Mouse (Mus musculus): Measurements from ENCODE around the gene Ly6c2. TPM values are rescaled to one million over a fixed set of nuclear protein-coding genes. Genes with fewer than 3 reads are reported as not detected.
"Not testable (repeated sequence)": the region's sequence is repeated elsewhere in the genome, so short reads cannot be mapped to it uniquely, and the experiment has no call there.

Gene Ly6c2
- 1.8 and 2.0 TPM in 2 replicates for polyA plus RNA-seq (2015; fragmentation: Nextera tagmentation; extraction: Ambion mirVana)

DNA sequence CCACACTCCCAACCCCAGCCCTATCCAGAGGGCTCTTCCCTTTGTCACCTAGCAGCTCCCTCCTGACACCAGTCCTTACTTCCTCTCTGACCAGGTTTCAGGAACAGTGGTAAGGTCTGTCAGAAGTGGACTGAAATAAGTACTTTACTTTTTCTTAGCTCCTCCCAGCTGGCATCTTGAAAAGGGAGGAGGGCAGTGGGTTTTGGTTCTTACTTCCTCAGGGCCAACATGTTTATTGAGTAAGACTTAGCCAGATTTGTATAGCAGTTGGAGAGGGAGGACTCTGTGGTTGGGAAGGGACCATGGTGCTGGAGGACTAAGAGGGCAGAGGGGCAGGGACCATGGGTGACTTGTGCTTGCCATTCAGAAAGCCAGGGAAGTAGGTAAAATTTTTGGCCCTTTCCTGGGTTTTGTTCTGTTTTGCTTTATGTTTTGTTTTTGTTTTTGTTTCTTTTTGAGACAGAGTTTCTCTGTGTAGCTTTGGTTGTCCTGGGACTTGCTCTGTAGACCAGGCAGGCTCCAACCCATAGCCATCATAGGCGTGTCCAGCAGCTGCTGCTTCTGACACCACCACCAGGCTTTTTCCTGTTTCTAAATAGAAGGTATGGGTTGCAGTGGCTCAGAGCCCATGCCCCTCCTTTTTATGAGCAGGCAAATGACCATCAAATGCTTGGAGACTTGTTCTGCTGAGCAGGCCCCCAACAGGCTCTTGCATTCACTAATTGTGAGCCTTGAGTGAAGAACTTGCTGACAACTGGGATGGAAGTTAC lies at the start of gene Ly6c2:
Gene Ly6c2 (minus strand): TSS at position 110 of the 770 bp plus-strand sequence.
- H3K27ac ChIP-seq; H3K27me3 ChIP-seq (replicated peaks); H3K36me3 ChIP-seq; H3K4me1 ChIP-seq (replicated peaks); H3K4me3 ChIP-seq (replicated peaks); H3K9ac ChIP-seq; H3K9me3 ChIP-seq; ATAC-seq; H3K4me2 ChIP-seq (replicated peaks): not testable (repeated sequence)
- WGBS = 78% methylated on average over 1 of the region's 1 CpGs

GRCm38 (mm10) chr15:75157646-75158045 lies 45.9 kb upstream of the Ly6c2 start:
- no peaks in the 10 kb centered on the region for H3K27me3 ChIP-seq (replicated peaks)
- no peak overlapping the region for H3K9ac ChIP-seq
- H3K27ac ChIP-seq = no peak overlapping the region
- H3K4me1 ChIP-seq (replicated peaks) = no peaks in the 10 kb centered on the region
- ATAC-seq = no peak
- no peaks in the 10 kb centered on the region for H3K36me3 ChIP-seq
- H3K4me3 ChIP-seq (replicated peaks) = no peak overlapping the region
- no peaks in the 10 kb centered on the region; the same call in 1 of the 2 replicates for H3K9me3 ChIP-seq
- no peak overlapping the region for H3K4me2 ChIP-seq (replicated peaks)
- 55% methylated on average over 1 of the region's 1 CpGs for WGBS

- H3K4me2 ChIP-seq (replicated peaks) = no peak within 1 kb of the TSS
- no peak within 1 kb of the TSS for H3K4me3 ChIP-seq (replicated peaks)
- no peaks in the 10 kb centered on the region for H3K4me1 ChIP-seq (replicated peaks)
- H3K27me3 ChIP-seq (replicated peaks) = no peaks in the 10 kb centered on the region
- H3K27ac ChIP-seq = no peak within 1 kb of the TSS
- no peaks in the 10 kb centered on the region; the same call in 1 of the 2 replicates for H3K9me3 ChIP-seq
- H3K9ac ChIP-seq = no peak within 1 kb of the TSS
- no peak for ATAC-seq
- 93% methylated on average over 1 of the region's 1 CpGs for WGBS
- no peaks in the 10 kb centered on the region for H3K36me3 ChIP-seq
Measured at GRCm38 (mm10) chr15:75154940-75155339, 43.2 kb upstream of the Ly6c2 start, which contains the start of gene Ly6g. Ly6g (plus strand) TSS chr15:75155240.

GRCm38 (mm10) chr15:75153087-75153486 lies 41.3 kb upstream of the Ly6c2 start:
- H3K36me3 ChIP-seq = no peaks in the 10 kb centered on the region
- H3K4me1 ChIP-seq (replicated peaks) = no peaks in the 10 kb centered on the region
- no peak for ATAC-seq
- H3K9ac ChIP-seq = no peak overlapping the region
- H3K27me3 ChIP-seq (replicated peaks) = no peaks in the 10 kb centered on the region
- no peak overlapping the region for H3K4me2 ChIP-seq (replicated peaks)
- H3K9me3 ChIP-seq = no peaks in the 10 kb centered on the region
- no peak overlapping the region for H3K27ac ChIP-seq
- no peak overlapping the region for H3K4me3 ChIP-seq (replicated peaks)

- H3K4me3 ChIP-seq (replicated peaks) = no peak overlapping the region
- no peak overlapping the region for H3K9ac ChIP-seq
- no peaks in the 10 kb centered on the region for H3K4me1 ChIP-seq (replicated peaks)
- no peaks in the 10 kb centered on the region for H3K36me3 ChIP-seq
- H3K27me3 ChIP-seq (replicated peaks) = no peaks in the 10 kb centered on the region
- H3K27ac ChIP-seq = no peak overlapping the region
- no peaks in the 10 kb centered on the region for H3K9me3 ChIP-seq
- no peak overlapping the region for H3K4me2 ChIP-seq (replicated peaks)
- ATAC-seq = no peak
- WGBS = 62% methylated on average over 3 of the region's 3 CpGs
Measured at GRCm38 (mm10) chr15:75143735-75144134, 32.0 kb upstream of the Ly6c2 start.

GRCm38 (mm10) chr15:75141812-75142360 lies 30.1 kb upstream of the Ly6c2 start:
- H3K36me3 ChIP-seq; H3K9ac ChIP-seq; H3K4me3 ChIP-seq (replicated peaks); H3K27me3 ChIP-seq (replicated peaks); H3K9me3 ChIP-seq; H3K4me1 ChIP-seq (replicated peaks); ATAC-seq; H3K4me2 ChIP-seq (replicated peaks); H3K27ac ChIP-seq: not testable (repeated sequence)
- 48% methylated on average over 6 of the region's 6 CpGs for WGBS

DNA sequence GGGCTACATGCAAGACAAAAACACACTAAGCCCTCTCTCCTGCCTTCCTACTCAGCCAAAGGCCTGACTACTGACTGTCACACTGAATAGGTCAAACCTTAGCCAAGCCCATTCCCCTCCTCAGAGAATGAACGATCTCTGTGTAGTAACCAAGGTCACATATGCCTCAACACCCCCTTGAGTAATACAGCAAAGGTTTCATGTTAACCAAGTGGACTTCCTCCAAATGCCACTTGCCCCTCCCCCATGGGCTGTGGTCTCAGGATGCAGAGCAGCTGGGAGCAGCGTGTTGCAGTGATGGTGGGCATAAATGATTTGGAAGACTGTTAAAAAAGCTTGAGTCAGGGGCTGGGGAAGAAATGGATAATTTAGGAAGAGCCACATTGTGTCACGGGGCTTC lies 26.0 kb upstream of the Ly6c2 start:
- ATAC-seq = not testable (repeated sequence)
- WGBS = 57% methylated on average over 3 of the region's 3 CpGs

GRCm38 (mm10) chr15:75135090-75135783 lies 23.5 kb upstream of the Ly6c2 start:
- H3K27ac ChIP-seq; H3K36me3 ChIP-seq; H3K4me1 ChIP-seq (replicated peaks); H3K4me2 ChIP-seq (replicated peaks); H3K27me3 ChIP-seq (replicated peaks); ATAC-seq; H3K9me3 ChIP-seq; H3K9ac ChIP-seq; H3K4me3 ChIP-seq (replicated peaks): not testable (repeated sequence)
- 77% methylated on average over 2 of the region's 2 CpGs for WGBS

More for the DNA sequence above, 26.0 kb upstream of the Ly6c2 start:
- not testable (repeated sequence) for H3K4me3 ChIP-seq (replicated peaks); H3K27ac ChIP-seq; H3K9ac ChIP-seq; H3K4me2 ChIP-seq (replicated peaks); H3K9me3 ChIP-seq; H3K4me1 ChIP-seq (replicated peaks); H3K36me3 ChIP-seq; H3K27me3 ChIP-seq (replicated peaks)

DNA sequence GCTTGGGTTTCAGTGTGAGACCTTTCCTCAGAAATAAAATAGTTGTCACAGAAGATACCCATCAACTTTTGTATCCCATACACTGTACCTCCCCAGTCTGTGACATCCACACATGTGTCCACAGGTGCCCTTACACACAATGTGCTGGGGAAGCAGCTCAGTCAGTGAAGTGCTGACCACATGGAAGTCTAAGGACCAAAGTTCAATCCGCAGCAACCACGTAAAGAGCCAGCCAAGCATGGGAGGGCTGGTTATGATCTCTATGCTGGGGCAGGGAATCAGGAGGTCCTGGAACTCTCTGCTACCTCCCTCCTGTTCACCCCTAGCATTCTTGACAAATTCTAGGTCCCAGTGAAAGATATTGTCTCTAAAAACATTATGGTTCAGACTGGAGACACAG lies 20.6 kb upstream of the Ly6c2 start:
- H3K27me3 ChIP-seq (replicated peaks); H3K4me1 ChIP-seq (replicated peaks); H3K9ac ChIP-seq; H3K4me3 ChIP-seq (replicated peaks); H3K9me3 ChIP-seq; ATAC-seq; H3K27ac ChIP-seq; H3K4me2 ChIP-seq (replicated peaks); H3K36me3 ChIP-seq: not testable (repeated sequence)
- WGBS = 75% methylated on average over 2 of the region's 2 CpGs

DNA sequence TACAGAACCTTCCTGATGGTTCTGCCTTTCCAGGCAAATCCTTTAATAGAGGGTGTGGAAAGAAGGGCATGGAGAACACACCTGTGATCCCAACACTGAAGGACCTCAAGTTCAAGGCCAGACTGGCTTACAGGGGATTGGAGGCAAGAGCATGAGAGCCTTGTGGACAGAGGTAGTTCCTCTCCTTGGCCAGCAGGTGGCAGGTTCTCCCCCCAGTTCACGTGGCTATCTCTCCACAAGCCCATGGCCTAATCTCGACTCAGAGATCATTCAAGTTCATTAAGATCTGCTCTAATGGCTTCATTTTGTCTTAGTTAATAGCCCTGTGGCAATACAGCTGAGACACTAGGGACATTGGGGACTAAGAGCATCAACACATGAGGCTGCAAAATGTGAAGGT lies 8.3 kb upstream of the Ly6c2 start:
- H3K9me3 ChIP-seq = no peaks in the 10 kb centered on the region
- no peaks in the 10 kb centered on the region for H3K27me3 ChIP-seq (replicated peaks)
- no peak overlapping the region for H3K9ac ChIP-seq
- no peak for ATAC-seq
- H3K36me3 ChIP-seq = no peaks in the 10 kb centered on the region
- WGBS = 20% methylated on average over 2 of the region's 2 CpGs
- H3K27ac ChIP-seq = no peak overlapping the region
- H3K4me2 ChIP-seq (replicated peaks) = no peak overlapping the region
- no peaks in the 10 kb centered on the region for H3K4me1 ChIP-seq (replicated peaks)
- H3K4me3 ChIP-seq (replicated peaks) = no peak overlapping the region

GRCm38 (mm10) chr15:75118742-75119141 lies 7.0 kb upstream of the Ly6c2 start:
- not testable (repeated sequence) for H3K9me3 ChIP-seq; H3K4me1 ChIP-seq (replicated peaks); H3K4me3 ChIP-seq (replicated peaks); H3K27me3 ChIP-seq (replicated peaks); H3K9ac ChIP-seq; H3K27ac ChIP-seq; ATAC-seq; H3K4me2 ChIP-seq (replicated peaks); H3K36me3 ChIP-seq
- WGBS = 24% methylated on average over 6 of the region's 7 CpGs

DNA sequence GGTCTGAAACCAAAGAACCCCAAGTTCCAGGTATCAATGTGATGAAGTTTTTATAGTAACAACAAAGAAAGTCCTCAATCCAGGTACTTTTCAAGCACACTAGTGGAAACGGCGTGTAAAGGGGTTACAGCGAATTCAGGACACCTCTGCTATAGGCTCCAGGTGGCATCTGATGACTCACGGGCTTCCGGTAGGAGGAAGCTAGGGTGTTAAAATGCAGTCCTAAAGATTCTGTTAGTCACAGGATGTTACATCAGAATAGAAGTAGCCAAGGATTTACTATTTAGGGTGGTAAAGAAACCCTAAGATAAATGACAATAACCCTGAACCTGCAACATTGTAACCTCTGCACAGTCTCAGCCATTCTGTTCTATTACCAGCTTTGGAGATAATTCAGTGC lies 5.7 kb upstream of the Ly6c2 start:
- WGBS = 87% methylated on average over 5 of the region's 5 CpGs
- not testable (repeated sequence) for H3K4me1 ChIP-seq (replicated peaks); H3K27ac ChIP-seq; H3K9me3 ChIP-seq; ATAC-seq; H3K4me2 ChIP-seq (replicated peaks); H3K36me3 ChIP-seq; H3K9ac ChIP-seq; H3K27me3 ChIP-seq (replicated peaks); H3K4me3 ChIP-seq (replicated peaks)

Measured in intestine, embryonic 15.5 days (tissue).